Mouse (Mus musculus) testis, postnatal 10 days (tissue): ENCODE results near the gene Adgrl1.
"Not testable (repeated sequence)": the region's sequence is repeated elsewhere in the genome, so short reads cannot be mapped to it uniquely, and the experiment has no call there.

Source experiments
- DNase-seq: peaks from one replicate; pipeline ENCODE4 v3.0.0; 2021; ENCODE audit warnings: low spot score

Gene Adgrl1

DNA sequence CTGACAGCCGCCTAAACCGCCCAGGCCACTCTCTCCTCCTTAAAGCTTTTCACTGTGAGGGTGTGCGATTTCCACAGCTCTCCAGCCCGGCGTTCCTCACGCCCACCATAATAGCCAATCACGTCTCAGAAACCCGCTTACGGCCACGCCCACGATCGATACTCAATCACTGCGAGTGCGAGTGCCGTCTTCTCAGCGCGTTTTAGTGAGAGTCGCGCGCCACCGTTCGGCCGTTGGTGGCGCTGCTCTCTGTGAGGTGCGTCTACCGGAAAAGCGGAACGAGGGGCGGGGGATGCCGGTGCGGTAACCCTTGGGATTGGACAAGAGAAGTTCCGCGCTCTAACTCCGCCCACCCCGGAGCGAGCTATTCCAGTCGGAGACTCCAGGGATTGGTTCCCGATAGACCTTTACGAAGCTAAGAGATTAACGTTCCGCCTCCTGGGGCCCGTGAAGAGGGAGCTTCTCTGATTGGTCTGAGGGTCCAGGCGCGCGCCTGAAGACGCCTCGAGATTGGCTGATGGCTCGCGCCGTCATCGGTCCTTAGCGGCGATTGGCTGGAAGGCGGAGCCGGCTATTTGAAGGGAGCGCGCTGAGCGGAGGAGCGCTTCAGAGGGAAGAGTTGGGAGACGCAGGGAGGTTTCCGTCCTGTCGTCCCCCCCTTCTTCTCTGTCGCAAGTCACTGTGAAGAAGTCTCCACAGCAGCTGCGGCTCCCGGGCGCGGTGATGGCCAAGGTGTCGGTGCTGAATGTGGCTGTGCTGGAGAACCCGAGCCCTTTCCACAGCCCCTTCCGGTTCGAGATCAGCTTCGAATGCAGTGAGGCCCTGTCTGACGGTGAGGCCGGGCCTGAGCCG is 55.4 kb downstream of the Adgrl1 start, which contains the start of the genes Gm10644 and Asf1b:
Gm10644 (minus strand) TSS at position 100 of the 852 bp plus-strand sequence.
Asf1b (plus strand) TSS at position 402 of the 852 bp plus-strand sequence.
- peak; percentile 99 for DNase-seq

DNA sequence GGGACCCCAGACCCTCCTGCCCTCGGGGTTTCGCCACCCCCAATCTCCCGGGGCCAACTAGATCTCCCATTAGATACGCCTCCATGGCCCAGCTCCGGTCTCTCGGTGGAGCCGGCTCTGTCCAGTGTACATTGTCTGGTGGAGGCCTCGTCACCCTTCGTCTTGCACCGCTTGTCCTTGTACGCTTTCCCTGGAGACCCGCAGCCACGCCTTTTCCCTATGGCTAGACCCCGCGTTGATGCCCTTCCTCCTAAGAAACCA is 56.0 kb downstream of the Adgrl1 start:
- no peak for DNase-seq

DNA sequence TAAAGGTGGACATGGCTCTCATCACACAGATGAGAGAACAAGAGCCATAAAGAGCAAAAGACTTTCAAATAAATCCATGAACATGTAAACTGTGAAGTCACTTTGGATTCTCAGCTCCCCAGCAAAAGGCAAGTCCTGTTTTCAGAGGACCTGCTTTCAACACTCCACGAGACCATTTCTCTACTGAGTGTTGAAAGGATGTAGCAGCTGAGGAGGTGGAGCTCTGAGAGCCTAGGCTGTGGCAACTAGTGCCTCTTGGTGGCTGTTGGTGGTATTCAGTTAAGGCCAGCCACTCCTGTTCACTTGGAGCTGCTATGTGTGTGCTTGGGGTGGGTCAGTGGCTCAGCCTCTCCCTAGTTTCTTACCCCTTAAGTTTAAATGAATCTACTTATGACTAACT is 56.9 kb downstream of the Adgrl1 start:
- no peak for DNase-seq

DNA sequence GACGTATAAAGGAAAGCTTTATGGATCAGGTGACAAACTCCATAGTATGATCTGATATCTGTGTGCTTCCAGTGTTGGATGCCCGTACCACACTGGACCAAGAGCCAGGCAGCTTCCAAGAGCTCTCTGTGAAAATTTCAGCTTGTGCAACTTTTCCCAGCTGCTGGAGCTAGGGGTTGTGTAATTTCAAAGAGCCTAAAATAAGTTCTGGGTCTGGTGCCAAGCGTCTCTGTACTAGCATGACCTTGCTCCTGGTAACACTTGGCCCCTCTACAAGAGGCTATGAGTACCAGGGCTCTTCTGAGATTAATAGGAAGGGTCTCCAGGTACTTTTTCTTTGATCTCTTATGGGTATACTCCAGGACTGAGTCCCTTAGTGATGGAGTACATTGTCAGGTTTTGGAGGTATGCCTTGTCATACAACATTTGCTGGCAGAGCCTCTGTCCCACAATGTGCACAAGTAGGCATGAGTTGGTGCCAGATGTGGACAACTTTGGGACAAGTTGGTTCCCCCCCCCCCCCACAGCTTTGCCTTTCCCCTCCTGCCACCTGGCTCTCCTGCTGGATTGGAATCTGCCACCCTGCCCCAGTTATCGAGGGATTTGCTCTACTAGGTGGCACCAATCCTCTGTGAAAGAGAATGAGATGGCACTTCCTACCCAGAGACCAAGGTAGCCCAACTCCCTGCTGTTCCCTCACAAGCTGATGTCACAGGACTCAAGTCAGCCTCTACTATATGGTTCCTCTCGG is 64.3 kb downstream of the Adgrl1 start:
- no peak for DNase-seq

DNA sequence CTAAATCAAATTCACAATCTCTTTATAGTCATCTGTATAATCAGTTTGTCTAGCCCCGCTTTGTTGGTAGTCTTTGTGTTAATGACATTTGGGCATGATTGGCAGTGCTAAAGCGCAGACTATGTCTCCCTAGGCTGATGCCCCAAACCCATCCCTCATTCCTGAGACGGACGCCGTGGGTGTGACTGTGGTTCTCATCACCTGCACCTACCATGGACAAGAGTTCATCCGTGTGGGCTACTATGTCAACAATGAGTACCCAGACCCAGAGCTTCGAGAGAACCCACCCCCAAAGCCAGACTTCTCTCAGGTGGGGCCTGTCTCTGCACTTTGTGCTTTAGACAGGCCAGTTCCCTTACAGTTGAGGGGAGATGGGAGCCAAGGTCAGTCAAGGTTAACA is 67.8 kb downstream of the Adgrl1 start:
- DNase-seq = no peak

DNA sequence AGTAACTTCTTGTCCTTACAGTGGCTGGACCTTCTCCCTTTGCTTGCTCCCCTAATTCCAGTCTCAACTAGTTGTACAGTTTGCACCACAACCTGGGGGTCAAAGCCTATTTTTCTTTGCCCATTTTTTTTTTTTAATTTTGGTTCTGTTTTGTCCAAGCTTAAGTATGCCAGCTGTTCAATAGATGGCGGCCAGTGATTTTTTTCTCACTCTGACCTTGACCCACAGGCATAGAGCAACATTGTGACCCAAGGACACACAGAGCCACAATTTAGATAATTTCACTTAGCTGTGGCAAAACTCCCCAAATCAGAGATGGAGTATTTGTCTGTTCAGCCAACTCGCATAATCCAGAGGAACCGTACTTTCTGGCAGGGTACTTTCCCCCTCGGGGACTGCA is 71.2 kb downstream of the Adgrl1 start:
- no peak for DNase-seq

DNA sequence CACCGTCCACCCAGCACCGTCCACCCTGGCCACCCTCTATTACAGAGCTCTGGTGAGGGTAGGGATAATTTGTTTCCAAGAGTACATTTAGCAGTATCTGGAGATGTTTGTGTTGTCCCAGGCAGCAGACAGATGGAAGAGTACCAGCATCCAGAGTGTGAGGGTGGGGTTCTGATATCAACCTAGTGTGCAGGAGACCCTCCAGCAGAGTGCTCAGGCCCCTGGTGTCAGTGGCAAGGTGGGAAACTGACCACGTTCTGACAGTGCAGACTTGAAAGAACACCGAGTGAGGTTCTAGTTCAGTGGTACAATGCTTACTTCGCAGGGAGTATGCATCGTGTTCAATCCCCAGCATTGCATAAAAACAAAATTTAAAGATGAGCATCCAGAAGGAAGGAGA is 71.8 kb downstream of the Adgrl1 start:
- DNase-seq = peak; percentile 37

DNA sequence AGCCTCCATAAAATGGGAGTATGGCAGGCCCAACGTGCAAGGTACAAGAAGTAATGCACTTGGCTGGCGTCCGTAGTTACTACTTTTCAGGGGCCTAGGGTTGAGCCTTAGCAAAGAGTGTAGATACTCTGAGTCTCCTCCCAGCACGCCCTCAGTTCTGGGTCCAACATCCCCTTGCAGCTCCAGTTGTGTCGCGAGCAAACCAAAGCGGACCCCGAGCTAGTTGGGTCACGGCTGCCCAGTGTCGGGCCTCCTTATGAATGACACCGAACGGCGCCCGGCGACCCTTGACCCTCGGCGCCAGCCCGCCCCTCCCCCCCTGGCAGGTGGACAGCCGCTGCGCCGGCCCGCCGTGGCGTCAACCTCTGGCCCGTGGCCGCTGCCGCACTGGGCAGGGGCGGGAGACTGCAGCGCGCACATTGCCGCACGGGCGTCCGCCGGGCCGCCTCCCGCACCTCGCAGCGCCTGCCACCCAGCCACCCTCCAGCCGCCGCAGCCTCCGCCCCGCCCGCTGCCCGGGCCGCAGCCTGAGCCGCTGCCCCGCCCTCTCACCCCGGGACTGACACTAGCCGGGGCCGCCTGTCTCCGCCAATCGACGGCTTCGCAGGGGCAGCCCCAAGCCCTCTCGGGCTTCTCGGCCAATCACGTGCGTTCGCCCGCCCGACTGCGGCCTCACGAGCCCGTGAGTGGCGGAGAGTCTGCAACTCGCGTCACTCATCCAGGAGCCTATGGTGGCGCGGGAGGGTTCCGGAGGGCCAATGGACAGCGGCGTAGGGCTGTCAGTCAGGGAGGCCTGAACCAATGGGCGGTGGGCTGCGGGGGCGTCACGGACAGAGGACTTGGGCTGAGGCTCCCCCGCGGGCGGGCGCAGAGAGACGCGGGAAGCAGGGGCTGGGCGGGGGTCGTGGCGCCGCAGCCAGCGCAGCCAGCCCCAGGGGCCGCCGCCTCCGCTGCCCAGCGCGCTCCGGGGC is 72.5 kb downstream of the Adgrl1 start, which contains the start of gene Prkaca:
Prkaca (plus strand) TSS at position 844 of the 971 bp plus-strand sequence.
- DNase-seq = peak; percentile 97

DNA sequence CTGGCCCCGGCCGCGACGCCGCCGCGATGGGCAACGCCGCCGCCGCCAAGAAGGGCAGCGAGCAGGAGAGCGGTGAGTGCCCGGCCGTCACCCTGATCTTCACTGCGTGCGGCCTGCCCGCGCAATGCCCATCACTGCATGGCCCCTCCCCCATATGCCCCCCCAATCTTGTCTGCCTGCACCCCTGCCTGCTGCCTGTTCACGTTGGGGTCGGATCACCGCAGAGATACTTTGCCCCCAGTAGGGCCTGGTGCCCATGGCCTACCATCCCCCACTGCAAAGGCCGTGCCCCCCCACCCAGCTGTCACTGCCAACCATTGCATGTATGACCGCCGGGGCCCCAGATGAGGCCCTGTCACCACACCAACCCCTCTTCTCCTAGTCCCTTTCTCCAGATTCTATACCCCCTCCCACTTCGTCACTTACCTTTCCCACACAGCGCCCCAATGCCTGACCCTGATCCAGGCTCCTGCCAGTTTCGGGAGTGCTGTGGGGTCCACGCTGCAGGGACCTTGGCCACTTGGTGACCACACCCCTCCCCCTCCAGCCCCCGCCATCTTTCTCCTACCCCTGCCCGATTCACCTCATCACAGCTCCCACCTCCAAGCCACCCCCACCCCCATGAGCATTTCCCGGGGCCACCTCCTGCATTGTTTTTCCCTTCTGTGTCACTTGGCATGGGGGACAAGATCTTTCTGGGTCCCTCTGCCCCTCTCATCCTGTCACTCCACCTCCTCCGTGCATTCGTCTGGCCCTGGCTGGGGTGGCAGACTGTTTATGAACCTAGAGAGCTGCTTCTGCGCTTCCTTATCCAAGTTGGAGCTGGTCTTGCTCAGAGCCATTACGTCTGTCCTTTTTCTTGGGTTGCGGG is 73.5 kb downstream of the Adgrl1 start:
- DNase-seq = peak; percentile 66

DNA sequence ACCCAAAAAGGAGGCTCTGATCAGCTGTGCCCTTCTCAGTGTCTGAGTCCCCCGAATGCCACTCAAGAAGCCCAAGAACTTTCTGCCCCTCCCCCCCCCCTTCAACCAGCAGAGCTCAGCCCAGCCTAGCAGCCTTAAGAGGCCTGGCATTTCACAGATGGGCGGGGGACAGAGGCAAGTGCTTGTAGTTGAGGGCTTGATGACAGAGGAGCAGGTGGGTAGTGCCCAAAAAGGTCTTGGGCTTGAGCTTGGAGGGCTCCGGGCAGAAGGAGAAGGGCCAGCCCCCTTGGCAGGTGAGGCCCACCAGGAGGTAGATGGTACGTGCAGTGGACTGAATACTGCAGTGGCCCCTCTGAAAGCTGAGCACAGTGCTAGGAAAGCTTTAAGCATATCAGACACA is 74.6 kb downstream of the Adgrl1 start:
- peak; percentile 39 for DNase-seq

DNA sequence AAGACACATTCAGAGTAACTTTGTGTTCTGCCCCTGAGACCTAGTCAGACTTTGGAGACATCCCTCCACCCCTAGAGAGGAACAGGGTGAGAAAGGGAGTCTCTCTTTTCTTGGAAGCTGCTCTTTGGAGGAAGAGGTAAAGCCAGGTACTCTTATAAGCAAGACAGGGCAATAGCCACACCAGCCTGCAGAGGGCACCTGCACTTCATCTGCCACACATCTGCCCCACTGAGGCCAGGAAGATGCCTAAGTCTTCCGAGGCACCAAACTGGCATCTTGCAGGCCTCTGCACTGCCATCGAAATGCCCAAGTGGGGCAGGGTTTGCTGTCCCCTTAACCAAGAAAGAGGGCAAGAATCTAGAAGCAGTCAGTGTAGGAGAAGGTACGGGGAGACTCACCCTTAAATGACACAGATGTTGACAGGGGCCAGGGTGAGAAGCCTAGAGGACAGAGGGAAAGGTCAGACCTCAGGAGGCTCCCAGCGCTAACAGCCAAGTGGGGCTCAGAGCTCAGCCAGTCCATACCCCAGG is 76.3 kb downstream of the Adgrl1 start:
- DNase-seq = peak; percentile 42

DNA sequence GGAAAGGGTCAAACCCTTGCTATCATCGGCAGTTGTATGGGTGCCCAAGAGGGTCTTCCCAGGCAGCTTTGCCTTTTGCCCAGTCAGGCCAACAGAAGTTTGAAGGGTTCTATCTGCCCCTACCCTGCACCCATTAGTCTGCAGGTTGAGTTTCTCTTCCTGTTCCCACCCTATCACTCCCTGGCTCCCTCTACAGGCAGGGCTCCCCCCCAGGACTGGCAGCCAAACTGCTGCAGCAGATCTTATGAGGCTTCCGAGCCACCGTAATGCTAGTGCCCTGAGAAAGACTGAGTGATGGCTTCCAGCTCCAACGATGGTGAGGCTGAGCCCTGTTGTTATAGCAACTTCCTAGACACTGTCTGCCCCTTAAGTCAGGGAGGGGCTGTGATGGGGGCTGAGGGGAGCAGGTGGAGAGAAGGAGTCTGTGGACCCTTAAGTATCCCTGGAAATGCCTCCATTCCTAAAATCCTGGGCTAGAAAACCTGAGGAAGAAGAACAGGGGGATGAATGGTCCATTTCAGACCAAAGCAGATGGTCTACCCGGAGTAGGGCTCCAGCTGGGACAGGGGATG is 77.0 kb downstream of the Adgrl1 start:
- peak; percentile 52 for DNase-seq

DNA sequence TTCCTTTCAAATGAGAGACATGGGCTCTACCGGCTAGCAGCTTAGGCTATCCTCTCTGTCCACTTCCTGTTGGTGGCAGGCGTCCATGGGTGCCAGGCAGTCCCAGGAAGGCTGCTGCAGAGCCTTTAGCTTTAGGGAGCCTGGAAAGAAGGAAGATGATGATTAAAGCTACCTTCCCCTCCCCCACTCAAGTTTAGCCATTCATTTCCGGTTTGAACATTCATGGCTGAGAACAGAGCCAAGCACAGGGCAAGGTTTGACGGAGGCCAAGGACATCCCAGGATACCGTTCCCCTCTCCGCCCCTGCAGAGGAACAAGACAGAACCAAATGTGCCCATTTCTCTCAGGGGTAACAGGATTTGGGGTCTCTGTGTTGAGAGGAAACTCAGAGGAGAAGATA is 77.7 kb downstream of the Adgrl1 start:
- DNase-seq = peak; percentile 54

DNA sequence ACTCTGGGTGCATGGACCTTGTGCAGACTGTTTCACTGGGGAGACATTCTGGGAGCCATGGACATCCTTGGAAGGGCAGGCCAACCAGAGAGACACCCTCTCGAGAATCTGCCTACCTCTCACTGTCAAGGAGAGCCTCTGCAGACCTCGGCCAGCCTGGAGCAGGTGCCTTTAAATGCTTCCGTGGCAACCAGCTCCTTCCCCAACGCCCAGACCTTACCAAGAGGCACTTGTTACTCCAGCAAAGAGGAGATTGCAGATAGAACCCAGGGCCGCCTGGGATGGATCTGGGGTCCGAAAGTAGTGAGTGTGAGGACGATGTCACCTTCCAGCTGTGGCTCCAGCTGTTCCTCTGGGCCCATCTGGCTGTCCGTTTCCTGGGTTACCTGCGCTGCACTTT is 78.3 kb downstream of the Adgrl1 start:
- DNase-seq = peak; percentile 40

DNA sequence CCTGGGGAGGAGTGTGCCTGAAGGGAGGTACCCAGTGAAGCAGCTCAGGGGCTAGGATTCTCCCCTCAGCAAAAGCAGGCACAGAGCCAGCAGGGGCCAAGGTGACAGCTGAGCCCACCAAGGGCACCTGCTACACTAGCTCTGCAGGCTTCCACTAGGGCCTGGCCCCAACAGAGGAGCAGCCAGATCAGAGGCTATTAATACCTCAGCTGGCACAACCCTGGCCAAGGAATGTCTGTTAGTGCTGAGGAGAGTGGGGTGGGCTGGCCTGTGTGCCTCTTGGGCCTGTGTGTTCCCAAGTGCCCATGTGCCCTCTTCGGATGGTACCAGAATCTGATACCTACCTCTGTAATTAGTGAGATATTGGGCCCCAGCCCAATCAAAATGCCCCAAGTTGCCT is 80.3 kb downstream of the Adgrl1 start:
- peak; percentile 50 for DNase-seq

DNA sequence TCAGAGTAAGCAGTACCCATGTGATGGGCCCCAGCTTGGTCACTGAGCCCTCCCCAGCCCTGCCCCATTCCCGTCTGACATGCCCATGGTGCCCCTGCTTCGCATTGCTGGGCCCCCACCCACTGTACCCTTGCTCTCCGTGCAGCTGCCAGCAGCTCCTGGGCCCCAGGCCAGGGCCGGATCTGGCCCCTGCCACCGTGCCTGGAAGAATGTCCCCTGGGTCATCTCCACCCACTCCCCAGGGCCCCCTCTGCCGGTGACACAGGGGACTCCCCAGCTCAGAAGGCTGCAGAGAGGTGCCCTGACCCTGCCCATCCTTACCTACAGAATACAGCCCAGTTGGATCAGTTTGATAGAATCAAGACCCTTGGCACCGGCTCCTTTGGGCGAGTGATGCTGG is 80.9 kb downstream of the Adgrl1 start:
- peak; percentile 44 for DNase-seq

DNA sequence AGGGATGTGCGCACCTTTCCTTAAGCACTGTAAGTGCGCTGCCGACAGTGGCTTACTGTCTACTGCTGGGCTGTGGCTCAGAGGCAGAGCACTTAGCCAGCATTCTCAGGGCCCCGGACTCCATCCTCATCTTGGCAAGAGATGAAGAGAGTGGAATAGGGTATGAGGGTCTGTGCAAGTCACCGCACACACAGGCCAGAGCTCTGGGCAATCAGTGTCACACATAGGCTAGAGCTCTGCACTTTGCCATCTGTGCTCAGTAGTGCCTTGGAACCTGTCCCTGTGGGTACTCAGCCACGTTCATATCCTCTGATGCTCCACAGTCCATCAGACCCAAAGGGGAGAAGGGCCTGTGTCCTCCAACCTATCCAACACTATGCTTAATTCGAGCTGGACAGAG is 81.6 kb downstream of the Adgrl1 start:
- DNase-seq = no peak

DNA sequence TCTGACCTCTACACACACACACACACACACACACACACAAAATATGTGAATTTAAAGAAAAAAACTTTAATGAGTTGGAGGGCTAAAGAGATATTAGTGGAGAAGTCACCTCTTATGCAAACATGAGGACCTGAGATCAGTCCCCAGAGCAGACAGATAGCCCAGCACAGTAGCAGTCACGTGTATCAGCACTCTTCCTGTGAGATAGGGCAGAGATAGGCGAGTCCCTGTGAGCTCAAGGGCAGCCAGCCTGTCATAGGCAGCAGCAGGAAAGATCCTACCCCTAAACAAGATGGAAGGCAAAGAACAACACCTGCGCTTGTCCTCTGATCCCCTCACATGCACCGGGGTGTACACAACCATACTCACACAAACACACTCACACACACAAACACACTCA is 82.5 kb downstream of the Adgrl1 start:
- DNase-seq = no peak

DNA sequence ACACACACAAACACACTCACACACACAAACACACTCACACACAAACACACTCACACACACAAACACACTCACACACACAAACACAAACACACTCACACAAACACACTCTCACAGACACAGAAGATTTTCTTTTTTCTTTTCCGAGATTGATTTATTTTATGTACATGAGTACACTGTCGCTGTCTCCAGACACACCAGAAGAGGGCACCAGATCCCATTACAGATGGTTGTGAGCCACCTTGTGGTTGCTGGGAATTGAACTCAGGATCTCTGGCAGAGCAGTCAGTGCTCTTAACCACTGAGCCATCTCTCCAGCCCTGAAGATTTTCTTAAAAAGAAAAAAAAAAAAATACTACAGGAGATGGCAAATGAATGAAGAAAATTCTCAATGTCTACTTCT is 83.3 kb downstream of the Adgrl1 start:
- not testable (repeated sequence) for DNase-seq

DNA sequence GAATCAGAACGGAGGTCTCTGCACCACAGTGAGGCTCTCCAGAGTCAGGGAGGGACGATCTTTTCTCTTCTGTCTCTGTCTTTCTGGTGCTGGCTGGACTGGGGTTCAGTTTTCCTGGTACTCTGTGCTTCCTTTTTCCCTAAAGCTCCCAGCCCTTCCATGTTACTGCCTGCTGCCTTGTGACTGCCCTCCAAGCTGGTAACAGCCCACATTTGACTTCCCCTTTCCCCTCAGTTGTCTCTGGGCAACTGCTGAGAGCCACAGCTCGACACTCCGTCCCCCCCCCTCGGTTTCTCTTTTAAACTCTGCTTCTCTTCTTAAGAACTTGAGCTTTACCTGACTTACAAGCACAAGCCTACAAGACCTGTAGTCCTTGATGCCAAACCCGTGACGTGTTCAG is 89.3 kb downstream of the Adgrl1 start:
- DNase-seq = no peak

DNA sequence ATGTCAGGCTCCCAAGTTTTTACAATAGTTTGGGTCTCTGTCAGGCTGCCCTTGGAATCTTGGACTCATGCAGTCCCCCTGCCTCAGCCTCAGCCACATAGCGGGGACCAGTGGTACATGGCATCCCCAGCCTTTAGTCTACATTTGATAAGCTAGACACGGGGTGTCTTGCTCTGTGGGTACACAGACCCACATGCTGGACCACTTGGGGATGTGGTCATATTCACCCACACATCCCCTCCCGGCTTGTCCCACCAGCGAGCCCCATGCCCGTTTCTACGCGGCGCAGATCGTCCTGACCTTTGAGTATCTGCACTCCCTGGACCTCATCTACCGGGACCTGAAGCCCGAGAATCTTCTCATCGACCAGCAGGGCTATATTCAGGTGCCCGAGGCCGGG is 90.3 kb downstream of the Adgrl1 start:
- DNase-seq = no peak
